ENCODE assay signal across 18 mouse cellular contexts in genomic region chr15:59762061-59762460, GRCm38 (mm10).
DNase-seq lines count a peak whose midpoint lies in the region; ATAC-seq lines count a peak whose summit lies in the region.
"Had no signal": no experiment of that assay in that cellular context is flagged by ENCODE, and none has a peak within 500 bp of the region (broad histone marks: within the 10 kb centered on the region; RNA-seq: fewer than 3 reads in every experiment).

No protein-coding gene starts in this region.

- 92% methylated on average over 6 of the region's 6 CpGs for WGBS in forebrain, embryonic 11.5 days

- no peak overlapping the region for H3K4me2 ChIP-seq in forebrain, embryonic 11.5 days (ENCODE audit: low read depth, low read length, severe bottlenecking)
- H3K4me2 ChIP-seq: heart, embryonic 11.5 days; heart, embryonic 15.5 days; hindbrain, embryonic 13.5 days had no signal

- no peaks in the 10 kb centered on the region for H3K4me1 ChIP-seq in forebrain, embryonic 11.5 days (replicated peaks; ENCODE audit: control insufficient read depth, insufficient read depth, low read length)
- H3K4me1 ChIP-seq: embryonic facial prominence, embryonic 10.5 days; hindbrain, embryonic 13.5 days had no signal

- no peak overlapping the region for H3K27ac ChIP-seq in forebrain, embryonic 11.5 days (ENCODE audit: low read depth, low read length)
- H3K27ac ChIP-seq: embryonic facial prominence, embryonic 10.5 days; heart, adult 2 months; heart, embryonic 15.5 days; hindbrain, embryonic 13.5 days had no signal

- H3K4me3 ChIP-seq in forebrain, embryonic 11.5 days (ENCODE audit: low read depth, low read length): no peak overlapping the region
- H3K4me3 ChIP-seq: embryonic facial prominence, embryonic 10.5 days; heart, adult 2 months; heart, embryonic 15.5 days; hindbrain, embryonic 13.5 days had no signal

- H3K9ac ChIP-seq in forebrain, embryonic 11.5 days (ENCODE audit: low read length): no peak overlapping the region
- H3K9ac ChIP-seq: heart, embryonic 15.5 days; hindbrain, embryonic 13.5 days had no signal

- peak; percentile 31 for DNase-seq in CD4-positive helper T cell, adult 2 months (ENCODE audit: low read depth, low spot score)
- DNase-seq in T-cell, adult 2 months (ENCODE audit: low spot score): peak; percentile 22
- DNase-seq in natural killer cell, adult 2 months (ENCODE audit: low spot score in 2 of 2): peak; percentile 29 to 52
- no peak for DNase-seq in gastrocnemius, postnatal 25 days
- DNase-seq in urinary bladder, postnatal 4 days (ENCODE audit: low spot score in 2 of 2): no peak
- no peak for DNase-seq in forebrain, embryonic 11.5 days (ENCODE audit: low spot score)
- DNase-seq: adrenal gland, postnatal 25 days; cerebellum, adult 2 months; cerebellum, postnatal 10 days; heart, postnatal 14 days had no signal

- ATAC-seq in inflammation-experienced regulatory T-cells, adult 6 months: peak; percentile 50
- no peak for ATAC-seq in forebrain, embryonic 11.5 days (replicated peaks; ENCODE audit: low FRiP score)
- ATAC-seq: forebrain, embryonic 14.5 days had no signal

- no peaks in the 10 kb centered on the region for H3K36me3 ChIP-seq in forebrain, embryonic 11.5 days (ENCODE audit: control insufficient read depth, insufficient read depth, low read length)
- H3K36me3 ChIP-seq: embryonic facial prominence, embryonic 10.5 days; G1E; heart, embryonic 15.5 days; hindbrain, embryonic 13.5 days had no signal

- H3K27me3 ChIP-seq in forebrain, embryonic 11.5 days (ENCODE audit: control insufficient read depth, insufficient read depth, low read length): no peaks in the 10 kb centered on the region
- H3K27me3 ChIP-seq: heart, embryonic 15.5 days; hindbrain, embryonic 13.5 days had no signal

- no peaks in the 10 kb centered on the region for H3K9me3 ChIP-seq in forebrain, embryonic 11.5 days (ENCODE audit: control insufficient read depth, low read length)
- H3K9me3 ChIP-seq: embryonic facial prominence, embryonic 10.5 days; G1E; heart, embryonic 15.5 days; hindbrain, embryonic 13.5 days had no signal

Comparison
In these comparisons a context has a peak if more than half of its experiments do, and no peak if none do; other contexts are left out.
1. DNase-seq: peak in CD4-positive helper T cell, adult 2 months (single experiment), T-cell, adult 2 months (single experiment) and natural killer cell, adult 2 months (2 of 2); none in gastrocnemius, postnatal 25 days (single experiment), urinary bladder, postnatal 4 days (0 of 2) and forebrain, embryonic 11.5 days (single experiment).